Mouse (Mus musculus): ENCODE results near the gene Kiss1r.

The Kiss1r gene

GRCm38 (mm10) chr10:79897316-79898245 lies 19.2 kb upstream of the Kiss1r start:
- no peak for DNase-seq (ENCODE audit: low spot score)

- DNase-seq (ENCODE audit: low spot score): no peak
Measured at GRCm38 (mm10) chr10:79900951-79901410, 15.8 kb upstream of the Kiss1r start.

- DNase-seq (ENCODE audit: low spot score): no peak
Measured at GRCm38 (mm10) chr10:79906712-79907111, 10.1 kb upstream of the Kiss1r start.

GRCm38 (mm10) chr10:79907415-79907814 lies 9.4 kb upstream of the Kiss1r start:
- DNase-seq (ENCODE audit: low spot score): no peak

- peak; percentile 94 for DNase-seq (ENCODE audit: low spot score)
Measured at GRCm38 (mm10) chr10:79908167-79909091, 8.3 kb upstream of the Kiss1r start, which contains the start of gene Med16. TSS of gene Med16 (minus strand) at chr10:79908923.

GRCm38 (mm10) chr10:79909092-79909922 lies 7.5 kb upstream of the Kiss1r start:
- no peak for DNase-seq (ENCODE audit: low spot score)

- no peak for DNase-seq (ENCODE audit: low spot score)
Measured at GRCm38 (mm10) chr10:79910556-79910955, 6.2 kb upstream of the Kiss1r start, which contains the start of gene Gm26602. TSS of gene Gm26602 (plus strand) at chr10:79910856.

GRCm38 (mm10) chr10:79912412-79912811 lies 4.4 kb upstream of the Kiss1r start:
- no peak for DNase-seq (ENCODE audit: low spot score)

GRCm38 (mm10) chr10:79914131-79914947 lies 2.4 kb upstream of the Kiss1r start:
- DNase-seq (ENCODE audit: low spot score): no peak

- no peak for DNase-seq (ENCODE audit: low spot score)
Measured at GRCm38 (mm10) chr10:79914948-79915596, 1.7 kb upstream of the Kiss1r start.

GRCm38 (mm10) chr10:79916081-79916480 lies 690 bp upstream of the Kiss1r start:
- DNase-seq (ENCODE audit: low spot score): no peak

GRCm38 (mm10) chr10:79917532-79918100 lies 845 bp downstream of the Kiss1r start:
- no peak for DNase-seq (ENCODE audit: low spot score)

- no peak for DNase-seq (ENCODE audit: low spot score)
Measured at GRCm38 (mm10) chr10:79918231-79919078, 1.7 kb downstream of the Kiss1r start.

GRCm38 (mm10) chr10:79919251-79919849 lies 2.6 kb downstream of the Kiss1r start:
- DNase-seq (ENCODE audit: low spot score): no peak

GRCm38 (mm10) chr10:79920056-79920890 lies 3.5 kb downstream of the Kiss1r start:
- no peak for DNase-seq (ENCODE audit: low spot score)

- no peak for DNase-seq (ENCODE audit: low spot score)
Measured at GRCm38 (mm10) chr10:79920958-79921535, 4.3 kb downstream of the Kiss1r start, which contains the start of gene R3hdm4. TSS of gene R3hdm4 (minus strand) at chr10:79921208.

- DNase-seq (ENCODE audit: low spot score): no peak
Measured at GRCm38 (mm10) chr10:79921572-79921971, 4.8 kb downstream of the Kiss1r start.

All from ovary, adult 18-20 months (tissue).